Comparison of ENCODE assay signal across 23 mouse cellular contexts in the genomic region with DNA sequence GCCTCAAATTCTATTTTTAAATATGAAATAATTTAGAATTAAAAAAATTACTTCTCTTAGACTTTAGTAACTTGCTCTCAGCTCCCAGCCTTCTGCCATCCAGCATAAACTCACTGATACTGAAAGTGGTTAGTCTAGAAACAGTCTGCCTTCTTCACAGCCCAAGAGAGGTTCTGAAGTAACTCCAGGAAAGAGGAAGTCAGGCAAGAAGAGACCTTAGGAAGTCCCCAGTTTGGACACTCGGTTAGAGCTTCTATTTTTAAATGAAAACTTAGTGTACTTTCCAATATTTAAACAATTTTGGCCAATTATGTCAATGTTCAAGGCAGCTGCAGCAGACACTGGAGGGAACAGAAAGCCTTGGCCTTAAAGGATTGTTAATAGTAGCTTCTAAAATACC. TPM values are rescaled to one million over a fixed set of nuclear protein-coding genes. Genes with fewer than 3 reads are reported as not detected.
DNase-seq lines count a peak whose midpoint lies in the region; ATAC-seq and TF ChIP-seq lines count a peak whose summit lies in the region.
"Had no signal": no experiment of that assay in that cellular context is flagged by ENCODE, and none has a peak within 500 bp of the region (broad histone marks: within the 10 kb centered on the region; RNA-seq: fewer than 3 reads in every experiment).

No protein-coding gene starts in this region.

- TF ChIP-seq RAD21 in CH12.LX (IDR thresholded peaks at IDR 0.05; ENCODE audit: low read depth, low read length) = no peak

- no peaks in the 10 kb centered on the region for H3K79me2 ChIP-seq in CH12.LX (replicated peaks; ENCODE audit: control insufficient read depth, extremely low read depth, insufficient read depth, poor library complexity, severe bottlenecking)

- no peak overlapping the region for H3K4me3 ChIP-seq in layer of hippocampus, adult 2 months
- H3K4me3 ChIP-seq in CH12.LX (replicated peaks in 1 of 3; ENCODE audit: low read depth in 2 of 3, low read length in 2 of 3, poor library complexity in 1 of 3) = no peak overlapping the region
- H3K4me3 ChIP-seq in bone marrow macrophage, adult 2 months (ENCODE audit: insufficient read depth, low read length) = no peak overlapping the region
- H3K4me3 ChIP-seq: heart, embryonic 15.5 days; hindbrain, embryonic 10.5 days; liver, embryonic 15.5 days; stomach, embryonic 15.5 days had no signal

- H3K27ac ChIP-seq in layer of hippocampus, adult 2 months = 0 out of 2 replicates have a peak overlapping the region, but pooled peaks have one; percentile 18
- H3K27ac ChIP-seq in CH12.LX (ENCODE audit: insufficient read depth, low read depth) = peak overlapping the region; percentile 7; the same call in 1 of the 2 replicates
- H3K27ac ChIP-seq in bone marrow macrophage, adult 2 months (ENCODE audit: insufficient read depth, low read depth, low read length) = peak overlapping the region; percentile 40
- H3K27ac ChIP-seq: heart, embryonic 15.5 days; hindbrain, embryonic 10.5 days; liver, embryonic 15.5 days; stomach, embryonic 15.5 days had no signal

- peak; percentile 86 for TF ChIP-seq EP300 in CH12.LX (IDR thresholded peaks at IDR 0.05; ENCODE audit: low read length)

- no peaks in the 10 kb centered on the region for H3K9me3 ChIP-seq in CH12.LX (replicated peaks; ENCODE audit: low read length)
- H3K9me3 ChIP-seq: heart, embryonic 15.5 days; hindbrain, embryonic 10.5 days; liver, embryonic 15.5 days; stomach, embryonic 15.5 days had no signal

- dilution Hi-C loops in CH12.LX (cut with MboI; ENCODE audit: extremely low pct_ligation_motif_present, extremely low pct_unique_long_range_greater_than_20kb, low sequenced_read_pairs) = no loop called here

- ATAC-seq in megakaryocyte progenitor cell, adult 5-6 weeks (replicated peaks; ENCODE audit: poor library complexity) = peak; percentile 70
- no peak for ATAC-seq in activated CD4-positive, CD25-positive, alpha-beta regulatory T cell, adult 4 months
- ATAC-seq: forebrain, embryonic 14.5 days; hindbrain, embryonic 16.5 days; intestine, postnatal 0 days; midbrain, embryonic 16.5 days; Patski had no signal

- no peaks in the 10 kb centered on the region for H3K27me3 ChIP-seq in CH12.LX (replicated peaks)
- H3K27me3 ChIP-seq: heart, embryonic 15.5 days; liver, embryonic 15.5 days; Patski; stomach, embryonic 15.5 days had no signal

- TF ChIP-seq POLR2A in CH12.LX (IDR thresholded peaks at IDR 0.05; ENCODE audit: low read depth, low read length) = no peak
- TF ChIP-seq POLR2A in bone marrow macrophage, adult 2 months (IDR thresholded peaks at IDR 0.05; ENCODE audit: borderline replicate concordance, low read depth, low read length) = no peak

- H3K4me2 ChIP-seq in CH12.LX (ENCODE audit: insufficient read depth, low read depth, poor library complexity, severe bottlenecking) = peak overlapping the region; percentile 85
- H3K4me2 ChIP-seq: liver, embryonic 15.5 days; stomach, embryonic 15.5 days had no signal

- peak overlapping the region; percentile 10; the same call in 1 of the 2 replicates for H3K9ac ChIP-seq in CH12.LX (ENCODE audit: insufficient read depth, low read depth)
- H3K9ac ChIP-seq: heart, embryonic 15.5 days; liver, embryonic 15.5 days; stomach, embryonic 15.5 days had no signal

- in situ Hi-C loops in CH12.LX (cut with MboI; ENCODE audit: low pct_ligation_motif_present, low pct_unique_long_range_greater_than_20kb, low sequenced_read_pairs) = loop anchor here (5.0 kb wide), 1 partner anchor 33 kb away; a partner anchor contains a TSS

- peaks cover 16 to 72% of the 10 kb centered on the region in 2 experiments for H3K4me1 ChIP-seq in CH12.LX (ENCODE audit: control insufficient read depth in 1 of 2, insufficient read depth in 2 of 2)
- peaks cover 21% of the 10 kb centered on the region for H3K4me1 ChIP-seq in bone marrow macrophage, adult 2 months (ENCODE audit: control insufficient read depth, insufficient read depth, low read length)

- no peak for TF ChIP-seq CTCF in layer of hippocampus, adult 2 months (conservative IDR thresholded peaks at IDR 0.05)
- TF ChIP-seq CTCF in CH12.LX (conservative IDR thresholded peaks at IDR 0.05 in 1 of 2, IDR thresholded peaks at IDR 0.05 in 1 of 2; ENCODE audit: low read depth in 2 of 2, low read length in 2 of 2) = no peak
- TF ChIP-seq CTCF in bone marrow macrophage, adult 2 months (IDR thresholded peaks at IDR 0.05; ENCODE audit: low read depth, low read length) = no peak

- H3K36me3 ChIP-seq in CH12.LX (replicated peaks in 1 of 2; ENCODE audit: control insufficient read depth in 1 of 2, insufficient read depth in 1 of 2, low read length in 1 of 2) = peaks cover 0 to 18% of the 10 kb centered on the region in 2 experiments
- H3K36me3 ChIP-seq: heart, embryonic 15.5 days; stomach, embryonic 15.5 days had no signal

- no peak for DNase-seq in layer of hippocampus, adult 2 months (ENCODE audit: low spot score in 2 of 2)
- no peak for DNase-seq in layer of hippocampus, postnatal 25 days (ENCODE audit: extremely low spot score in 1 of 2, low spot score in 1 of 2)
- peak; percentile 65 for DNase-seq in CH12.LX (ENCODE audit: extremely low read depth)
- no peak for DNase-seq in cerebellum, adult 11 months
- no peak for DNase-seq in B cell, adult 2 months
- DNase-seq: adrenal gland, adult 8-10 months; cerebellum, adult 2 months; cerebellum, postnatal 36 days; gastrocnemius, postnatal 14 days; kidney, postnatal 25 days; thymus, postnatal 25 days had no signal

TF ChIP-seq in CH12.LX, 34 proteins besides CTCF, POLR2A, EP300 and RAD21:
- TF ChIP-seq MYC (IDR thresholded peaks at IDR 0.05; ENCODE audit: low read depth, low read length) (peak; percentile 43; the same call in 1 of the 2 replicates), TBP (conservative IDR thresholded peaks at IDR 0.05; ENCODE audit: low read depth, low read length) (0 out of 2 replicates have a peak, but pooled peaks have one; percentile 45), USF1 (IDR thresholded peaks at IDR 0.05; ENCODE audit: low read depth, low read length) (no peak), SIN3A (IDR thresholded peaks at IDR 0.05; ENCODE audit: low read length) (peak; percentile 62; the same call in 1 of the 2 replicates), CHD1 (IDR thresholded peaks at IDR 0.05; ENCODE audit: low read depth, low read length) (0 out of 2 replicates have a peak, but pooled peaks have one; percentile 16), NRF1 (IDR thresholded peaks at IDR 0.05; ENCODE audit: low read depth, low read length) (no peak), ETS1 (conservative IDR thresholded peaks at IDR 0.05; ENCODE audit: low read depth, low read length) (peak; percentile 52; the same call in 1 of the 2 replicates), JUND (conservative IDR thresholded peaks at IDR 0.05; ENCODE audit: low read depth, low read length) (peak; percentile 37; the same call in 1 of the 2 replicates), TCF12 (IDR thresholded peaks at IDR 0.05; ENCODE audit: low read depth, low read length) (no peak), POLR2AphosphoS2 (IDR thresholded peaks at IDR 0.05; ENCODE audit: low read depth, low read length) (no peak), MEF2A (IDR thresholded peaks at IDR 0.05; ENCODE audit: borderline replicate concordance, low read depth, low read length) (peak; percentile 95), USF2 (conservative IDR thresholded peaks at IDR 0.05; ENCODE audit: low read depth, low read length) (no peak), NELFE (IDR thresholded peaks at IDR 0.05; ENCODE audit: low read depth, low read length) (peak; percentile 48; the same call in 1 of the 2 replicates), E2F4 (IDR thresholded peaks at IDR 0.05; ENCODE audit: insufficient replicate concordance, low read depth, low read length) (0 out of 2 replicates have a peak, but pooled peaks have one; percentile 45), ELF1 (IDR thresholded peaks at IDR 0.05; ENCODE audit: low read depth, low read length) (peak; percentile 47; the same call in 1 of the 2 replicates), ZC3H11A (IDR thresholded peaks at IDR 0.05; ENCODE audit: low read depth, low read length) (no peak), RCOR1 (conservative IDR thresholded peaks at IDR 0.05; ENCODE audit: low read depth, low read length) (no peak; the same call in 1 of the 2 replicates), CHD2 (IDR thresholded peaks at IDR 0.05; ENCODE audit: low read length) (0 out of 2 replicates have a peak, but pooled peaks have one; percentile 46), MAX (IDR thresholded peaks at IDR 0.05; ENCODE audit: low read length) (0 out of 2 replicates have a peak, but pooled peaks have one; percentile 41), IRF4 (IDR thresholded peaks at IDR 0.05; ENCODE audit: low read depth, low read length) (peak; percentile 72)

RNA-seq across cellular contexts. Expression of a gene that starts 29.6 kb away (rescaled TPM):
- total RNA-seq in layer of hippocampus, adult 2 months (2021) = 10 to 100 TPM; 66.3 to 69.1 TPM
- 10 to 100 TPM; 70.6 to 81.7 TPM for total RNA-seq in layer of hippocampus, postnatal 25 days (2021)
- 5.7 and 6.4 TPM in 2 replicates for total RNA-seq in CH12.LX (2012; rRNA removed)
- 6.8 and 7.3 TPM in 2 replicates for total RNA-seq in CH12.LX (2014; rRNA removed)
- polyA plus RNA-seq in CH12.LX (2012; ENCODE audit: insufficient read length, low read depth) = 6.6 and 6.9 TPM in 2 replicates
- polyA plus RNA-seq in bone marrow macrophage, adult 2 months (2012; ENCODE audit: insufficient read depth, insufficient read length, missing spikeins) = 19.9 and 21.2 TPM in 2 replicates
- 24.3 and 25.5 TPM in 2 replicates for total RNA-seq in megakaryocyte progenitor cell, adult 5-6 weeks (2015)
- 13.2 and 15.3 TPM in 2 replicates for total RNA-seq in megakaryocyte progenitor cell, adult 5-6 weeks (2017)
- 1 to 10 TPM; 1.9 to 2.5 TPM for polyA plus RNA-seq in activated CD4-positive, CD25-positive, alpha-beta regulatory T cell, adult 4 months (2017; shearing (Covaris generic))

RNA-seq across cellular contexts. Expression of a gene that starts 30.6 kb away (rescaled TPM):
- 1 to 10 TPM; 5.9 to 6.0 TPM for total RNA-seq in layer of hippocampus, adult 2 months (2021)
- total RNA-seq in layer of hippocampus, postnatal 25 days (2021) = 1 to 10 TPM; 4.6 to 5.7 TPM
- total RNA-seq in CH12.LX (2012; rRNA removed) (15.9 and 18.3 TPM in 2 replicates), CH12.LX (2014; rRNA removed) (12.1 and 13.6 TPM in 2 replicates)
- polyA plus RNA-seq in CH12.LX (2012; ENCODE audit: insufficient read length, low read depth) = 15.3 and 17.6 TPM in 2 replicates
- 3.2 and 3.3 TPM in 2 replicates for polyA plus RNA-seq in bone marrow macrophage, adult 2 months (2012; ENCODE audit: insufficient read depth, insufficient read length, missing spikeins)
- total RNA-seq in megakaryocyte progenitor cell, adult 5-6 weeks (2015) = 1.2 and 3.6 TPM in 2 replicates
- 3.8 and 4.1 TPM in 2 replicates for total RNA-seq in megakaryocyte progenitor cell, adult 5-6 weeks (2017)
- 10 to 100 TPM; 22.4 to 28.9 TPM for polyA plus RNA-seq in activated CD4-positive, CD25-positive, alpha-beta regulatory T cell, adult 4 months (2017; shearing (Covaris generic))
